Mouse (Mus musculus) neural tube, embryonic 10.5 days (tissue): ENCODE measurements around the gene Fkbp3.
"Not testable (repeated sequence)": the region's sequence is repeated elsewhere in the genome, so short reads cannot be mapped to it uniquely, and the experiment has no call there.

Source experiments
- DNase-seq: peaks from one replicate; pipeline ENCODE4 v3.0.0-alpha.2; 2017; ENCODE audit warnings: low spot score; ENCODE audit errors: extremely low spot score

Gene Fkbp3

DNA sequence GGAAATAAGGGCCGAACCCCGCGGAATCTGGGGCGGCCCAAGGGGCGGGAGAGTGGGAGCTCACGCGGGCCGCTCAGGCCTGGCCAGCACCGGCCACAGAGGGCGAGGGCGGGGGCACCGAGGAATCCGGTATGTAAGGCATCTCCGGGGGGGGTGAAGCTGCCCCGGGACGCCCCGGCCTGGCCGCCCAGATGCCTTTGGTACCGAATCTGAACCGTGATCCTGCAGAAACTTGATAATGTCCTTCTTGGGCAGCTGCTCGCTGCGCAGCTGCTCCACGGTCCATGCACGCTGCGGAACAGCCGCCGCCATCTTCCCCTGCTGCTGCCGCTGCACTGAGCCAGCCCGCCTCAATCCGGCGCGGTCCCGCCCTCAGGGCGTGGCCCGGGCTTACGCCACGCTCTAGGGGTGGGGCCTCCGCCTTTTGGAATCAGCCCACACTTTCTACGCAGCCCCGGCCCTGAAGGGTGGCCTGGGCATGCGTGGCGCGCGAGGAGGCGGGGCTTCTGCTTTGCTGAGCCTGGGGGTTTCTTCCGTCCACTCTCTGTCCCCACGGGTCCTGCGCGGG, at the start of gene Fkbp3:
Gene Fkbp3 (minus strand): TSS at position 397 of the 568 bp plus-strand sequence.
- peak; percentile 95 for DNase-seq

DNA sequence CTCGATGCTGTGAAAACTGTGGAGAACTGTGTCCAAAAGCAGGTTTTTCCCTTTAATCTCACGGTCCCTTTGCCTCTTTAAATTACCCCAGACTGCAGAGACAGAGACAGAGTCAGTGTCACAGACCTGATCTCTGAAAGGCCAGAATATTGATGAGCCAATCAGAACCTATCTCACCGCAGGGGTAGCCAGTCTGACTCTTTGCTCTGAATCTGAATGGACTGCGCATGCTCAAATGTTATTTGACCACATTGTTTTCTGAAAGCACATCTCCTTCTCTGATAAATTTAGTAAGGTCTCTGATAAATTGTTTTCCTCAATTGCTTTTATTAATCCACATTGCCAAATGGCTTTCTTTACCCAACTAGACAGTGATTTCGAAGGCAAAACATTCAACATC, 45.6 kb upstream of the Fkbp3 start:
- no peak for DNase-seq

DNA sequence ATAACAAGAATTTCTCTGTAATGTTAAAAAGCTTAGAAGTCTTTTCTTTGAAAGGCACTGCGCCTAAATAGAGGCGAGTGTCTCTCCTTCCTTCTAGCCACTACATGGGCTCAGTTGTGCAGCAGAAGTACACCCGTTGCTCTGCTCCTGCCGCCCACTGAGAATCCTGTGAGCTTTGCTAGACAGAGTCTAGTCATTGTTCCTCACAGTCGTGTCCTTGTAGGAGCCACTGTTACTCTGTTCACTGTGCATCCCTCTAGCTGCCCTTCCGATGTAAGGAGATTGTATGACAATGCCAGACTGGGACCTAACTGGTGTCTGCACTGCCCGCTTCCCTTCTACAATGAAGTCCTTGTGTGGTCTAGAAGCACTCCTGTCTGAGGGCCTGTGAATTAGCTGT, 45.2 kb upstream of the Fkbp3 start:
- DNase-seq, result no peak

DNA sequence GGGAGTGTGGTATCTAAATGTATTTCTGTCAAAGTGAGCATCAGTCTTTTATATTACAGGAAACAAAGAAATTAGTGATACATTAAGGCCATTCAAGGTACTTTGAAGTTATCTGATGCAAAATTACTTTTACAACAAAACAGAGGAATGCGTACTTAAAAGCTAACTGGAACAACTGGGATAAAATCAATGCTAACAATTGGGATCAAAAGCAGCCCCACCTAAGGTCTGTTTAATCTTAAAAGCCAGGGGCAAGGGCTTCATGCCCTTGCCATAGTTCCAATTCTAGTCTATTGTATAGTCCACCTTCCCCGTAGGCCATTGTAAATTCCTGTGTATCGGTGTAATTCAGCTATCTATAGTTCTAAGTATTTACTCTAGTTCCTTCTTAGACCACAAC, 41.2 kb upstream of the Fkbp3 start:
- DNase-seq, result not testable (repeated sequence)

DNA sequence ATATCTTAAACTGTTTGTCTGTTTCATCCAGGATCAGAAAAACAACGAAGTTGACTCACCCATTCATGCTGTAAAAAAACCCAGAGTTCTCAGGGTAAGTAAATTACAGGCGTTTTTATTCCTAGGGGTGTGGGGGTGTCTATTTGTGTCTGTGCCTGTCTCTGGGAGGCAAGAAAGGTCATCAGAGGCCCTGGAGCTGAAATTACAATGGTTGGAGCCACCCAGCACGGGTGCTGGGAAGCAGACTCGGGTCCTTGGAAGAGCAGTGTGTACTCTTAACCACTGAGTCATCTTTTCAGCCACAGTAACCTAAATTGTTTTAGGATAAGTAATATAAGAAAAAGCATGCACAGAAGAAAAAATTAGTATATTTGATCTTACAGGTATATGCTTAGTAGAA, 40.1 kb upstream of the Fkbp3 start:
- no peak for DNase-seq

DNA sequence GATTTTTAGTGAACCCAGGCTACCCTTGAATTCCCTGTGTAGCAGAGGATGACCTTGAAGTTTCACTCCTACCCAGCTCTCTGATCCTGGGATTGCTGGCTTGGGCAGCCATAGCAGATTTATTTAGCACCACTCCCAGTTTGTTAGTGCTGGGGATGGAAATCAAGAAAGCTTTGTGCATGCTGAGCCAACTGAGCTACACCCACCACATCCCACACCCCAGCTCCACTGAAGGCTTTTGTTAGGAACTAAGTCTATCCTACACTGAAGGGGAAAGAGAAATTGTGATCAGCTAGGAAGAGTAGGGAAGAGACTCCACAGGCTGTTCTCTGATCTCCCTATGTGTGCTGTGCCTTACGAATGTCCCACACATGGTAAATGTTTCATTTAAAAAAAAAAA, 39.0 kb upstream of the Fkbp3 start:
- DNase-seq, result no peak

DNA sequence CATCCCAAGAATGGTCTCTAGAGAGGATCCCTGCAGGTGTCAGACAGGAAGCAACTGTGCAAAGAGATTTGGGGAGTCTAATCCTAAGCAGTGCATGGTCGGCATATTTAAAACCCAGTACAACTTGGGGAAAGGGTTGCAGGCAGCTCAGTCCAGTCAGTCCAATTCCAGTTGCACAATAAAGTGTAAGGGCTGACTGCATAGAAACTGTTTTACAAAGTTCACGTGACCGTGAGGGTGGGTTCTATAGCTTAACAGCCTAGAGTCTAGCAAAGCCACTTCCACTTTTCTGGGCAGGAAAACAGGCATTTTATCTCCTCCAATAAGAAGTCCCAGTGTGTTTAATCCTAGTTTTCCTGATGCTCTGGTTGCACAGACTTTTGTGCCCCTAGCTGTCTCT, 37.7 kb upstream of the Fkbp3 start:
- no peak for DNase-seq

GRCm38 (mm10) chr12:65108746-65109145, 34.9 kb upstream of the Fkbp3 start:
- DNase-seq, result no peak

GRCm38 (mm10) chr12:65076906-65077305, 3.1 kb upstream of the Fkbp3 start:
- DNase-seq, result no peak

GRCm38 (mm10) chr12:65075733-65076310, 2.0 kb upstream of the Fkbp3 start:
- DNase-seq, result no peak

DNA sequence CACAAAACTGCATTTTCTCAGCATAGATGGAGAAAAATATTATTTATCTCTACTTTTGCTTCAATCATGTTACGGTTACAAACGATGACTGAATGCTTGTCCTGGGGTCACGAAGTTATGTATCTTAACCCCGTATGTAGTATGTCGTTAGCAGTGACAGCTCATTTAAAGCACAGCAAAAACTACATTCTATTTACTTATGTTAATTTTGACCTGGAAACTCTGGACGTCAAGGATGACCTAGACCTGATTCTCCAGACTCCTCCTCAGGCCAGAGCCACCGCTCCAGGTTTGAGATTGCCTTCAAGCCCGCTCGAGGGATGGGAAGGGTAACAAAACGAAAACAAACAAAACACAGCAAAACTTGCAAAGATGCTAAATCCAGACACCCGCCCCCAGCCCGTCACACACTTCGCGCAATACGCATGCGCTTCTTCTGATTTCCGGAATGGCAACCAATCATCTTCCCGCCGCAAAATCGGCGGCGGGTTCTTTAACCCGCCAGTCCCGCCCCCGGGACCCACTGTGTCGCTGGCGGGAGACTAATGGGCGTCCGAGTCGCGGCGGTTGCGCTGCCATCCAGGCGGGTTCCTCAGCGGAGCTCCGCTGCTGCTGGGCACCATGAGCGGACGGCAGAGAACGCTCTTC, 1.4 kb upstream of the Fkbp3 start, which contains the start of gene Fancm:
Gene Fancm (plus strand): TSS at position 519 of the 648 bp plus-strand sequence.
- DNase-seq, result peak; percentile 88

- DNase-seq, result no peak
These were observed 844 bp upstream of the Fkbp3 start for GRCm38 (mm10) chr12:65074651-65075050.

DNA sequence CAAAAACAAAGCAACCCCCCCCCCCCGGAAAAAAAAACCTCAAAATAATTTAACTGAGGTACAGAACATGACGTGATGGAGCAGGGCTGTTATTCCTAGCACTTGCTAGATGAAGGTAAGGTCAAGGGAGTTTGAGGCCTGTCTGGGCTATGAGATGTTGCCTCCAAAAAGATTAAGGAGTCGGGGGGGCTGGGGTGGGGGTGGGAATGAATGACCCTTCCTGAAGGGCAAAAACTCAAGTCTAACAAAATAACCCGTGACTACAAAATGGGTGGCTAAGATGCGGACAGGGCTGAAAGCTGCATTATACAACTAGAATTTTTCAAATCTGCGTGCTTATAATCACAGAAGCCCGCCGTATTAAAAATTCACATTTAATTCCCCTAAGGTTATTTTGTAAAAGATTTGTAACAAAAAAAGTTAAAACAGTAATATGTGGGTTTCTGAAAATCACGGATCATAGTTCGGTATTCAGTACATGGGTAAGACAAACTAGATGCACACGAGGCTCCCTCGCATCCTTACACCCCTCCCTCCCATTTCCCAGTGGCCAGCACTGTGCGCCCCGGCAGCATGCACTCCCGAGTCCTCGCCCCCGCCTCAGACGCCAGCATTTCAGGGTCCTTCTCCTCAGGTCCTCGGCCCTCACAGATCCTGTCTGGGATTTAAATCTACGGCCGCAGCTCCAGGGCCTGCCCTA, 746 bp downstream of the Fkbp3 start:
- no peak for DNase-seq

DNA sequence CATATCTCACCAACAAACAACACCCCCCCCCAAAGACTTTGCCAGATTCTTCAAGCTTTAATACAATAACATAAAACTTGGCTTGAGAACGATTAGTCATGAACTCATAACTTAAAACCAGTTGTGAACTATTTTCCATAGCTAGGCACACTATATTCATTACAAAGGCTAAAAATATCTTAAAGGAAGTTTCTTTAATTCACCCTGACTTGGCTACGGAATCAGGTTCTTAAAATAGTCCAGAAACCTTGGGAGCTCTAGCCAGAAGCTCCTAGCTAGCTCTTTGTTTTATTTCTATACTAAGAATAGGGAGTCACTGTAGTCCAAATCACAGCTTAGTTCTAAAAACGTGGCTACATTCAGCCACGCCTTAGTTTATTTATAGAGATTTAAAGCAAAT, 5.4 kb downstream of the Fkbp3 start:
- DNase-seq, result no peak

DNA sequence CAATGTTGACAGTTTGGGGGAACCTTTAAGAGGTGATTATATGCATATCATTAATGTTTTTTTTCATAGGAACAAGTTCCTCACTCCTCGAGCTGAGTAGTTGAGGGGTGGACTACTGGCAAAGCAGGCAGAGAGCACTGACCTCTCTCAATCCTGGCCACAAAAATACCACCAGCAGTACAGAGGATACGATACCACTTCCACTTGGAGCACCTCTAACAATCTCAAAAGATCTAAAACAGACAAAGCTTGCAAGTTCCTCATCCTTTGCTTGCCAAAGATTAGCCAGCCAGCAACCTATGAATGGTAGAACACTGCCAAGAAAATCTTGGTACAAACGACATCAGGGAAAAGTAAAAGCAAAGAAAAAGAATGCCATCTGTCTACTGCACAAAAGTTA, 7.6 kb downstream of the Fkbp3 start:
- no peak for DNase-seq

GRCm38 (mm10) chr12:65065241-65065640, 8.6 kb downstream of the Fkbp3 start:
- DNase-seq, result no peak

DNA sequence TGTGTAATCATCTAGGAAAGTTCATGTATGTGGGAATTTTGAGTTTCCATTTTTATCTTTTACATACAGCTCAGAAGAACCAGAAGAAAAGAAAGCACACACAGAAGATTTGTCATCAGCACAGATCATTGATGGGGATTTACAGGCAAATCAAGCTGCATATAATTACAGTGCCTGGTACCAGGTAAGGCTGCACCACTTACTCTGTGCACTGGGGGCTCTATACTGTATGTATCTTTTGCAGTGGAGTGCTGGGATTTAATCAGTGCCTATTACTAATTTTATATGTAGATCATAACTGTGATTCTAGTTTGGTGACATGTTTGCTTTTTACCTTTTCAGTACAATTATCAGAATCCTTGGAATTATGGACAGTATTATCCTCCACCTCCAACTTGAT, 12.7 kb downstream of the Fkbp3 start:
- no peak for DNase-seq

DNA sequence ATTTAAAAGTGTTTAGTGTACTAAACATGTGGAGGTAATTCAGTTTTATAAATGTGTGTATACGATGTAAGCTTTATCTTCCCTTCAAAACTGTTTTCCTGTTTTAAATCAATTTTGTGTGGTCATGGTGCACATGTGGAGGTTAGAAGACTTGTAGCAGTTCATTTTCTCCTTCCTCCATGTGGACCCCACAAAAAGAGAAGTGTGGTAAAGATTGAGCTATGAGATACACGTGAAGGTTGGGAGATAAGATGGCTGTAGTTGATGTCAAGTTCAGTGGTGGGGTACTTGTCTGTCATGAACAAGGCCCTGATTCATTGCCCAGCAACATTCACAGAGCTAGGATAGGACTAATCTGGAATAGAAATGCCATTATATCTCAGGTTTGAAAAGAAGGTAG, 15.6 kb downstream of the Fkbp3 start:
- DNase-seq, result no peak

DNA sequence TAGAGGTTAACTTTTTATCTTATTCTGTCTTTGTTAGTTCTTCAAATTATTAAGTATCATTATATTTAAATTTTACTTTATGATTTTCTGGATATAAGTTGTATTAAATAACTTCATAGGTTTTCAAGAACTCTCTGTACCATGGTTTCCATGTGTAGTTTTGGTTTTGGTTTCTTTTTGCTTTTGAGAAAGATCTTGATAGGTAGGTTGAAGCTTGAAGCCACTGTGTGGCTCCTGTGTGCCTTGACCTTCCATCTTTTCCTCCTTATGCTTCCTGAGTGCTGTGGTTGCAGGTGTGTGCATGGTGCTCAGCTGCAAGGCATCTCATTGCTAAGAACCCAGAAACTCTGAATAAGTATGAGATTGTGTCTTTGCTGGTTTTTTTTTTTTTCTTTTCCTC, 25.0 kb downstream of the Fkbp3 start:
- DNase-seq, result no peak

DNA sequence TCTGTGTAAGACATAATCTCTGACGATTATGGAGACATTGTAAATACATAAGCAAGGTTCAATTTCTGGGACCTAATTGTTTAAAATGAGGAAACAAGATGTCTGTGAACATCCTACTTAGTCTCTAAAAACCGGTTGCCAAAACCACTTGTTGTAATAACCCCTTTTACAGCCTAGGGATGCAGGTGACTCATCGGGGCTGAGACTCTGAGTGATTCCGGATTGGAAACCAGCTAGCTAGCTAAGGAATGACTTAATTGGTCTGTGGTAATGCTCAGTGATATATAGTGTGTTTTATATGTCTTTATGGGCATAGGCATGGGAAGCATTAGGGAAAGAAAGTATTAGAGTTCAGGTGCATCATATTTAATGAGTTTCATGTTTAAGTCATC, 36.3 kb downstream of the Fkbp3 start:
- no peak for DNase-seq

DNA sequence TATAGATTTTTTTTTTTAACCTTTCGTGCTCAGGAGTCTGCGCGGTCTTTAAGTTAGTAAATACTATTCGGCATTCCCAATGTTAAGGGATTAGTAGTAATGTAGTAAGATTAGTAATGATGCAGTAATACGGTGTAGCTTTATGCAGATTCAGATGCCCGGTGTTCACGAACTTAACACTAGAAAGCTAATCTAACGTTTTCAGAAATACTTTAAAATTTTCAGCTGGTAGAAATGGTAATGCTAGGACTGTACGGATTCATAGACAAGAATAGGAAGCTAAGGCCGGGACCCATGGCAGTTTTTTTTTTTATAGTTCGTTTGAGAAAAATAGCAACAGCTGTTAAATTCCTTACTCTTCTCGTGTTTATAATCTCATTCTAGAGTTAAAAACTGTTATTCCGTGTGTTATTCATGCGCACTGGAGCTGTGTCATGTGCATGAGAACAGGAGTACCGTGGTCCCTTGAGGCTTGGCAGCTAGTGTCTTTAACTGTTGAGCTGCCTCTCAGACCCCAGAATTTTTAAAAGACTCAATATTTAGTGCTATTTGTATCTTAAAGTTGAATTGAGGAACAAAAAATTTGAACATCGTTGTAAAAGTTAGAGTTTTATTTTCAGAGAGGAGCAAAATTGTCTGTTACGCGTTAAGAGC, 36.8 kb downstream of the Fkbp3 start:
- DNase-seq, result no peak
